Mouse (Mus musculus) bone marrow macrophage, adult 2 months (primary cell): ENCODE measurements around the gene Bri3. TPM values are rescaled to one million over a fixed set of nuclear protein-coding genes. Genes with fewer than 3 reads are reported as not detected.
"Not testable (repeated sequence)": the region's sequence is repeated elsewhere in the genome, so short reads cannot be mapped to it uniquely, and the experiment has no call there.

Experiments used
- H3K27ac ChIP-seq: 2 replicates; pipeline ENCODE4 v1.5.1; 2012; ENCODE audit warnings: low read depth, low read length; ENCODE audit not compliant: insufficient read depth
- H3K4me1 ChIP-seq: 2 replicates; pipeline ENCODE4 v1.6.1; 2012; ENCODE audit warnings: low read length; ENCODE audit not compliant: control insufficient read depth, insufficient read depth
- H3K4me3 ChIP-seq: 2 replicates; pipeline ENCODE4 v1.5.1; 2012; ENCODE audit warnings: mild to moderate bottlenecking, low read length, moderate library complexity; ENCODE audit not compliant: insufficient read depth
- CTCF ChIP-seq: IDR thresholded peaks from 2 replicates; pipeline ENCODE4 v1.5.1; 2012; ENCODE audit warnings: low read depth, mild to moderate bottlenecking, low read length, moderate library complexity
- POLR2A ChIP-seq: IDR thresholded peaks from 2 replicates; pipeline ENCODE4 v1.6.1; 2012; ENCODE audit warnings: mild to moderate bottlenecking, low read depth, low read length, borderline replicate concordance
- polyA plus RNA-seq: library from polyadenylated mRNA; stranded (reverse); fragments of >200 nt; gene quantifications from 2 replicates; pipeline ENCODE4 v1.2.4, GENCODE M21; 2012; ENCODE audit not compliant: missing spikeins, insufficient read depth, insufficient read length

The Bri3 gene
- polyA plus RNA-seq, 1 experiment: 521 TPM

DNA sequence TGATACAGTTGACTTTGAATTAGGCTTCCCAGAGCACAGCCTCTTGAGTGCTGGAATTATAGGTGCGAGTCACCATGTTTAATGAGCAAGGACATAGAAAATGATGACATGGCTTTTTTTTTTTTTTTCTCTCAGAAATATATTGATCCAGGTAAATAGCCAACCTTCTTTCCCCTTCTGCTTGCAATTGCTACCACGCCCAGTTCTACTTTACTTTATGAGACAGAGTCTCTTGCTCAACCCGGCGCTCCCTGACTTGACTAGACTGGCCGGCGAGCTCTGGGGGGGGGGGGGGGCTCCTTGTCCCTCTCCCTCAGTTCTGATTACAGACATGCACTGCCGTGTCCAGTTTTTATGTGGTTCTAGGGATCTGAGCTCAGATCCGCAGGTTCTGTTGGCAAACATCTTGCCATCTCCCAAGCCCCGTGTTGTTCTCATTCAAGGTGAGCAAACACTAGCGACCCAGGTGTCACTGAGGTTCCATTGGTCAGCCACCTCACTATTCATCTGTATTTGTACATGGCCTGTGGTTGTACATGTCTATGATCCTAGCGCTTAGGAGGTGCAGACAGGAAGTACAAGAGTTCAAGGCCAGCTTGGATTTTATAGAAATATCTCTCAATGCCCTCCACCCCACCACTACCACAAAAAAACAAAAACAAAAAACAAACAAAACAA is 120.6 kb downstream of the Bri3 start:
- TF ChIP-seq CTCF (no peak), POLR2A (no peak)

DNA sequence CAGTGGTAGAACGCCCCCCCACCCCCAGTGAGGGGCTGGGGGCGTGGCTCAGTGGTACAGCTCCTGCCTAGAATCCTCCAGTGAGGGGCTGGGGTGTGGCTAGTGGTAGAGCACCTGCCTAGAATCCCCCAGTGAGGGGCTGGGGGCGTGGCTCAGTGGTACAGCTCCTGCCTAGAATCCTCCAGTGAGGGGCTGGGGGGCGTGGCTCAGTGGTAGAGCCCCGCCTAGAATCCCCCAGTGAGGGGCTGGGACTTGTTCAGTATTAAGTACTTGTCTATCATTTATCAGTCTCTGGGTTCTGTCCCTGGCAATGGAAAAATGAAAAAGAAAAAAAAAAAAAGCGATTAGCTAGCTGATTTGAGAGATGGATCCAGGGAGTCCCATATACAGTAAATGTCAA is 122.3 kb downstream of the Bri3 start:
- not testable (repeated sequence) for H3K4me3 ChIP-seq, H3K4me1 ChIP-seq, H3K27ac ChIP-seq

More for the DNA sequence above, 120.6 kb downstream of the Bri3 start:
- Histone ChIP-seq H3K4me1 (no peaks in the 10 kb centered on the region), H3K27ac (no peak overlapping the region), H3K4me3 (no peak overlapping the region)

DNA sequence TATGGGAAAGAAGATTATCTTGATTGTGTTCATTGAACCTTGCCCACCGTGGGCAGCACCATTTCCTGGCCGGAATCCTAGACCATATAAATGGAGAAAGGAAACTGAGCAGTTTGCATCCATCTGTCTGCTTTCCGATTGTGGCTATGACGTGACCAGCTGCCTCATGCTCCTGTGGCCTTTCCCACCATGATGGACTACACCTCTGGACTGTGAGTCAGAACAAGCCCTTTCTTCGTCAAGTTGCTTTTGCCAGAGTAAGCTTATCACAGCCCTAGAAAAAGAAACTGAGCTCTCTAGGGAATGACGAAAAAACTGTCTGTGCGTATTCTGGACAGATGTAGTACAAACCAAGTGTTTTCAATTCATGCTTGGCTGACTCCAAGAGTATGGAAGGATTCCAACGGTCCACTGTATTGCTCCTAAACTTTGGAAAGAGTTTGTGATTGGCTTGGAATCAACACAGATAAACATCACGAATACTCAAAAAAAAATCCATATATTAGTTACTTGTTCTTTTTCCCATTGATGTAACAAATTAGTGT is 124.5 kb downstream of the Bri3 start:
- H3K4me1 ChIP-seq: no peaks in the 10 kb centered on the region
- TF ChIP-seq CTCF: no peak
- TF ChIP-seq POLR2A: no peak
- H3K4me3 ChIP-seq: no peak overlapping the region
- H3K27ac ChIP-seq: no peak overlapping the region

DNA sequence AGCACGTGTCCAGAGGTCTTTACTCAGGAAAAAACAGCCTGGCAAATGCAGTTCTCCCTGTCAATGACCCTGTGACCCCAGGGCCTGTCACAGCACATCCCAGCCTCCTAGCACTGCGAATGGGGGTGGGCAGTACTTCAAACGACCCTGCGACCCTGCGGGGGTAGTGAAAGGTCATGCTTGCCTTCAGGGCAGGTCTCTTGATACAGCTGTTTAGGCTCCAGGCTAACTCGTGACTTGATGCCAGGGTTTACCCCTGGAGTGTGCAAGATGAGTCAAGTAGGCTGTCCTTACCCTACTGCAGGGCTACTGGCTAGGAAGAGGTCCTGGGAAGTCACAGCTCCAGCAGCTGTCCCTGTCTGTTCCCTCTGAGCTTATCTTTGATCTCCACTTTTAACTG is 126.7 kb downstream of the Bri3 start:
- H3K4me1 ChIP-seq: no peaks in the 10 kb centered on the region
- TF ChIP-seq CTCF (no peak), POLR2A (no peak)
- H3K27ac ChIP-seq: no peak overlapping the region
- H3K4me3 ChIP-seq: no peak overlapping the region

GRCm38 (mm10) chr5:144372177-144372576 is 127.9 kb downstream of the Bri3 start:
- Histone ChIP-seq H3K4me1 (no peaks in the 10 kb centered on the region), H3K27ac (no peak overlapping the region), H3K4me3 (no peak overlapping the region)
- TF ChIP-seq CTCF (no peak), POLR2A (no peak)

DNA sequence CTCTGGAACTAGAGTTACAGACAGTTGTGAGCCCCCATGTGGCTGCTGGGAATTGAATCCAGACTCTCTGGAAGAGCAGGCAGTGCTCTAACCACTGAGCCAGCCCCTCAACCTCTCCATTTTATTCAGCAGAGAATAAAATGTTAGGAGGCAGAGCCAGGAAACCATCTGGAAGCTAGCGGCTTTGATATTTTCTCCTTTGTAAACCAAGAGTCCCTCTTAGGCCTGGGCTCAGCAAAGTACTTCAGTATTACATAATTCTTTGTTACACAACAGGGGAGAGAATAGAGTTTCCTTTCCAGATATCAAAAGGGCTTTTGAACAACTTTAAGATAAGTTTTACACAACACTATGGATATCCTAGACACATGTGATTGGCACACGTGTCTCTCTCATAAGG is 128.6 kb downstream of the Bri3 start:
- H3K4me3 ChIP-seq: no peak overlapping the region
- H3K27ac ChIP-seq: no peak overlapping the region
- H3K4me1 ChIP-seq: no peaks in the 10 kb centered on the region
- TF ChIP-seq POLR2A (no peak), CTCF (no peak)

GRCm38 (mm10) chr5:144379431-144379830 is 135.2 kb downstream of the Bri3 start:
- no peak overlapping the region for H3K4me3 ChIP-seq
- H3K4me1 ChIP-seq: no peaks in the 10 kb centered on the region
- H3K27ac ChIP-seq: no peak overlapping the region
- no peak for TF ChIP-seq POLR2A
- TF ChIP-seq CTCF: no peak

- Histone ChIP-seq H3K4me1 (no peaks in the 10 kb centered on the region), H3K4me3 (no peak overlapping the region), H3K27ac (no peak overlapping the region)
- TF ChIP-seq CTCF (no peak), POLR2A (no peak)
Observed at GRCm38 (mm10) chr5:144380689-144381088, 136.5 kb downstream of the Bri3 start.

GRCm38 (mm10) chr5:144381782-144382181 is 137.5 kb downstream of the Bri3 start:
- no peak overlapping the region for H3K4me3 ChIP-seq
- no peak for TF ChIP-seq CTCF
- no peak for TF ChIP-seq POLR2A
- no peak overlapping the region for H3K27ac ChIP-seq
- H3K4me1 ChIP-seq: no peaks in the 10 kb centered on the region

DNA sequence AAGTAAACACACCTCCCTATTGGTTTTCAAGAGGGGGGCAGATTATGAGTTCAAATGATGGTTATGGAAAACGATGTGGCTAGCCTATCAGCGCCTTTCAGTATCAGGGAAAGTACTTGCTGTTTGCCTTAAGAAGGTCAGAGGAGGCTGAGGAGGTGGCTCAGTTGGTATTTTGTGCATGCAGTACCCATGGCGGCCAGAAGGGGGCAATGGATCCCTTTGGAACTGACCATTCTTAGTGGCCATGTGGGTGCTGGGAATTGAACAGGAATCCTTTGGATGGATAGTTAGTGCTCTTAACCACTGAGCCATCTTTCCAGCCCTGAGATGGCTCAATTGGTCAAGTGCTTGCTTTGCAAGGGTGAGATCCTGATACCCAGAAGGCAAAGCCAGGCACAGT is 139.7 kb downstream of the Bri3 start:
- no peaks in the 10 kb centered on the region for H3K4me1 ChIP-seq
- TF ChIP-seq POLR2A (no peak), CTCF (peak; percentile 37; the same call in 1 of the 2 replicates)
- no peak overlapping the region for H3K27ac ChIP-seq
- no peak overlapping the region for H3K4me3 ChIP-seq

DNA sequence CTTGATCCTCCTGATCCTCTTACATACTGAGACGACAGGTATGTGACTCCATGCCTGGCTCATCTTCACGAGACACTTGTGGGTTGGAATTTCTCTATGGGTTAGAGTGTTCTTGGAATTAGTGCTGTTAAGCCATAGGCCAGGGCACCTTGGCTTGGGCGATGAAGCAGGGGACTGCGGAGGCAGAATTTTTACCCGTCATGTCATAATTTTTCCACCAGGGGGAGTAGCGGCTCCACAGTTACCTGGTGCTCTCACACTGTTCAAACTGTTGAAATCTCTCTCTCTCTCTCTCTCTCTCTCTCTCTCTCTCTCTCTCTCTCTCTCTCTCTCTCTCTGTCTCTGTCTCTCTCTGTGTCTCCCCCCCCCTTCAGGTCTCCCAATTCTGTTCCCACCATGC is 143.6 kb downstream of the Bri3 start:
- no peaks in the 10 kb centered on the region for H3K4me1 ChIP-seq
- no peak overlapping the region for H3K27ac ChIP-seq
- no peak overlapping the region for H3K4me3 ChIP-seq
- TF ChIP-seq CTCF (peak; percentile 83), POLR2A (no peak)
